ENCODE assay signal across 25 mouse cellular contexts in genomic region chr8:90897343-90897742, GRCm38 (mm10).
DNase-seq lines count a peak whose midpoint lies in the region; ATAC-seq and TF ChIP-seq lines count a peak whose summit lies in the region.
"Had no signal": no experiment of that assay in that cellular context is flagged by ENCODE, and none has a peak within 500 bp of the region (broad histone marks: within the 10 kb centered on the region; RNA-seq: fewer than 3 reads in every experiment).

No protein-coding gene starts in this region.

- H3K27me3 ChIP-seq in embryonic facial prominence, embryonic 11.5 days (ENCODE audit: control insufficient read depth, insufficient read depth, low read length) = no peaks in the 10 kb centered on the region
- H3K27me3 ChIP-seq in embryonic facial prominence, embryonic 10.5 days (replicated peaks; ENCODE audit: low read depth, poor library complexity, severe bottlenecking) = no peaks in the 10 kb centered on the region
- no peaks in the 10 kb centered on the region for H3K27me3 ChIP-seq in hindbrain, embryonic 10.5 days (ENCODE audit: insufficient read depth, poor library complexity, severe bottlenecking)
- H3K27me3 ChIP-seq in hindbrain, embryonic 14.5 days (ENCODE audit: control insufficient read depth, insufficient read depth, low read length) = no peaks in the 10 kb centered on the region
- no peaks in the 10 kb centered on the region for H3K27me3 ChIP-seq in embryonic facial prominence, embryonic 15.5 days
- no peaks in the 10 kb centered on the region for H3K27me3 ChIP-seq in limb, embryonic 14.5 days (ENCODE audit: control insufficient read depth, insufficient read depth, low read length)
- H3K27me3 ChIP-seq: CH12.LX; embryonic facial prominence, embryonic 13.5 days; forebrain, embryonic 13.5 days had no signal

- H3K4me3 ChIP-seq in embryonic facial prominence, embryonic 11.5 days (ENCODE audit: low read depth, low read length) = no peak overlapping the region
- no peak overlapping the region for H3K4me3 ChIP-seq in embryonic facial prominence, embryonic 10.5 days
- no peak overlapping the region for H3K4me3 ChIP-seq in hindbrain, embryonic 10.5 days
- no peak overlapping the region for H3K4me3 ChIP-seq in hindbrain, embryonic 14.5 days (replicated peaks; ENCODE audit: low read length)
- H3K4me3 ChIP-seq in embryonic facial prominence, embryonic 15.5 days (replicated peaks) = no peak overlapping the region
- H3K4me3 ChIP-seq in limb, embryonic 14.5 days (replicated peaks; ENCODE audit: low read length) = no peak overlapping the region
- H3K4me3 ChIP-seq: embryonic facial prominence, embryonic 13.5 days; erythroblast, embryonic 14.5 days; forebrain, embryonic 13.5 days had no signal

- WGBS in embryonic facial prominence, embryonic 11.5 days = 57% methylated on average over 5 of the region's 5 CpGs
- WGBS in embryonic facial prominence, embryonic 10.5 days = 55% methylated on average over 5 of the region's 5 CpGs
- WGBS in hindbrain, embryonic 10.5 days = 58% methylated on average over 5 of the region's 5 CpGs
- 55% methylated on average over 5 of the region's 5 CpGs for WGBS in hindbrain, embryonic 14.5 days
- 52% methylated on average over 5 of the region's 5 CpGs for WGBS in embryonic facial prominence, embryonic 15.5 days
- 64% methylated on average over 5 of the region's 5 CpGs for WGBS in limb, embryonic 14.5 days

- H3K9me3 ChIP-seq in embryonic facial prominence, embryonic 11.5 days (replicated peaks; ENCODE audit: control insufficient read depth, low read length) = no peaks in the 10 kb centered on the region
- no peaks in the 10 kb centered on the region for H3K9me3 ChIP-seq in embryonic facial prominence, embryonic 10.5 days
- no peaks in the 10 kb centered on the region for H3K9me3 ChIP-seq in hindbrain, embryonic 10.5 days
- no peaks in the 10 kb centered on the region for H3K9me3 ChIP-seq in hindbrain, embryonic 14.5 days (ENCODE audit: control insufficient read depth, low read length)
- no peaks in the 10 kb centered on the region for H3K9me3 ChIP-seq in embryonic facial prominence, embryonic 15.5 days (replicated peaks)
- H3K9me3 ChIP-seq in limb, embryonic 14.5 days (ENCODE audit: control insufficient read depth, low read length) = no peaks in the 10 kb centered on the region
- H3K9me3 ChIP-seq: embryonic facial prominence, embryonic 13.5 days; forebrain, embryonic 13.5 days had no signal

- no peak overlapping the region for H3K4me2 ChIP-seq in embryonic facial prominence, embryonic 11.5 days (ENCODE audit: low read depth, low read length)
- no peak overlapping the region for H3K4me2 ChIP-seq in hindbrain, embryonic 14.5 days (replicated peaks)
- no peak overlapping the region for H3K4me2 ChIP-seq in embryonic facial prominence, embryonic 15.5 days (replicated peaks)
- H3K4me2 ChIP-seq in limb, embryonic 14.5 days (replicated peaks; ENCODE audit: low read depth, low read length, severe bottlenecking) = no peak overlapping the region
- H3K4me2 ChIP-seq: embryonic facial prominence, embryonic 13.5 days; forebrain, embryonic 13.5 days had no signal

- no peaks in the 10 kb centered on the region for H3K36me3 ChIP-seq in embryonic facial prominence, embryonic 11.5 days (replicated peaks; ENCODE audit: control insufficient read depth, insufficient read depth, low read depth, low read length)
- no peaks in the 10 kb centered on the region for H3K36me3 ChIP-seq in embryonic facial prominence, embryonic 10.5 days (replicated peaks)
- H3K36me3 ChIP-seq in hindbrain, embryonic 10.5 days = no peaks in the 10 kb centered on the region
- no peaks in the 10 kb centered on the region for H3K36me3 ChIP-seq in hindbrain, embryonic 14.5 days (replicated peaks; ENCODE audit: control insufficient read depth, insufficient read depth)
- H3K36me3 ChIP-seq in embryonic facial prominence, embryonic 15.5 days = peaks cover 5% of the 10 kb centered on the region; the same call in 1 of the 2 replicates
- no peaks in the 10 kb centered on the region for H3K36me3 ChIP-seq in limb, embryonic 14.5 days (ENCODE audit: control insufficient read depth, insufficient read depth, low read length)

- ATAC-seq in embryonic facial prominence, embryonic 11.5 days (replicated peaks; ENCODE audit: insufficient number of reproducible peaks, low FRiP score, low TSS enrichment, low read depth) = no peak
- ATAC-seq in hindbrain, embryonic 14.5 days (ENCODE audit: low FRiP score) = no peak
- ATAC-seq in embryonic facial prominence, embryonic 15.5 days (ENCODE audit: insufficient number of reproducible peaks, low FRiP score, low TSS enrichment, low read depth) = peak; percentile 63; the same call in 1 of the 2 replicates
- ATAC-seq in limb, embryonic 14.5 days (ENCODE audit: low FRiP score, low read depth) = no peak
- ATAC-seq in monocyte, adult 5-6 weeks (replicated peaks; ENCODE audit: insufficient number of reproducible peaks, low FRiP score, low TSS enrichment, poor library complexity, severe bottlenecking) = no peak
- ATAC-seq: CD4-positive, CD25-positive, alpha-beta regulatory T cell, adult 4 months; forebrain, embryonic 13.5 days; forebrain, embryonic 16.5 days had no signal

- H3K4me1 ChIP-seq in embryonic facial prominence, embryonic 11.5 days (ENCODE audit: control insufficient read depth, insufficient read depth, low read length) = peaks cover 3% of the 10 kb centered on the region; the same call in 1 of the 2 replicates
- H3K4me1 ChIP-seq in embryonic facial prominence, embryonic 10.5 days = peaks cover 30% of the 10 kb centered on the region
- H3K4me1 ChIP-seq in hindbrain, embryonic 10.5 days (replicated peaks) = peaks cover 26% of the 10 kb centered on the region
- no peaks in the 10 kb centered on the region for H3K4me1 ChIP-seq in hindbrain, embryonic 14.5 days (replicated peaks; ENCODE audit: control insufficient read depth, insufficient read depth, low read length)
- H3K4me1 ChIP-seq in embryonic facial prominence, embryonic 15.5 days = peaks cover 23% of the 10 kb centered on the region
- H3K4me1 ChIP-seq in limb, embryonic 14.5 days (ENCODE audit: control insufficient read depth, insufficient read depth, low read length) = peaks cover 9% of the 10 kb centered on the region; the same call in 1 of the 2 replicates

- no peak overlapping the region for H3K27ac ChIP-seq in embryonic facial prominence, embryonic 11.5 days (replicated peaks; ENCODE audit: low read depth, low read length)
- H3K27ac ChIP-seq in embryonic facial prominence, embryonic 10.5 days (replicated peaks) = no peak overlapping the region
- peak overlapping the region; percentile 41; the same call in 1 of the 2 replicates for H3K27ac ChIP-seq in hindbrain, embryonic 10.5 days
- H3K27ac ChIP-seq in hindbrain, embryonic 14.5 days = no peak overlapping the region
- no peak overlapping the region for H3K27ac ChIP-seq in embryonic facial prominence, embryonic 15.5 days (replicated peaks)
- no peak overlapping the region for H3K27ac ChIP-seq in limb, embryonic 14.5 days (replicated peaks; ENCODE audit: low read depth, low read length)
- H3K27ac ChIP-seq: embryonic facial prominence, embryonic 13.5 days; forebrain, embryonic 13.5 days had no signal

- no peak for TF ChIP-seq POLR2A in limb, embryonic 14.5 days (IDR thresholded peaks at IDR 0.05; ENCODE audit: borderline replicate concordance, extremely low read depth, insufficient read depth, insufficient read length)

- no peak overlapping the region for H3K9ac ChIP-seq in embryonic facial prominence, embryonic 11.5 days (replicated peaks; ENCODE audit: low read length)
- H3K9ac ChIP-seq in hindbrain, embryonic 14.5 days = no peak overlapping the region
- no peak overlapping the region for H3K9ac ChIP-seq in embryonic facial prominence, embryonic 15.5 days
- no peak overlapping the region for H3K9ac ChIP-seq in limb, embryonic 14.5 days (ENCODE audit: low read depth, low read length, severe bottlenecking)
- H3K9ac ChIP-seq: embryonic facial prominence, embryonic 13.5 days; forebrain, embryonic 13.5 days had no signal

- DNase-seq in embryonic facial prominence, embryonic 11.5 days (ENCODE audit: low spot score) = peak; percentile 21
- no peak for DNase-seq in embryonic facial prominence, embryonic 10.5 days (ENCODE audit: low spot score)
- DNase-seq in hindbrain, embryonic 10.5 days (ENCODE audit: low spot score) = no peak
- no peak for DNase-seq in hindbrain, embryonic 14.5 days (ENCODE audit: low spot score)
- peak; percentile 37 for DNase-seq in limb, embryonic 14.5 days (ENCODE audit: low spot score)
- no peak for DNase-seq in spleen, adult 18-20 months
- DNase-seq: adrenal gland, adult 2 months; adrenal gland, postnatal 10 days; adrenal gland, postnatal 25 days; B cell, adult 2 months; cerebellum, adult 11 months; cerebellum, adult 18-20 months; cerebellum, adult 8-10 months; cerebellum, adult 9-11 months; cerebellum, postnatal 14 days; cerebellum, postnatal 36 days; embryo, embryonic 11 days had no signal

Comparison
In these comparisons a context has a peak if more than half of its experiments do, and no peak if none do; other contexts are left out.
1. DNase-seq: peak in embryonic facial prominence, embryonic 11.5 days (single experiment) and limb, embryonic 14.5 days (single experiment); none in embryonic facial prominence, embryonic 10.5 days (single experiment), hindbrain, embryonic 10.5 days (single experiment), hindbrain, embryonic 14.5 days (single experiment) and spleen, adult 18-20 months (0 of 2).